Mouse (Mus musculus) intestine, embryonic 16.5 days (tissue): ENCODE data around the gene Zfp26. TPM values are rescaled to one million over a fixed set of nuclear protein-coding genes. Genes with fewer than 3 reads are reported as not detected.

Source experiments
- ATAC-seq: fragments of 200-750 bp; cut with Nextera tagmentation; 2 replicates; pipeline ENCODE4 v1.8.0; 2017; ENCODE audit warnings: moderate TSS enrichment, moderate library complexity
- H3K27ac ChIP-seq: fragments of 300-500 bp; sonication (generic); 2 replicates; pipeline ENCODE4 v1.5.1; 2014; ENCODE audit warnings: mild to moderate bottlenecking, low read length
- H3K27me3 ChIP-seq: fragments of 300-500 bp; sonication (generic); replicated peaks from 2 replicates; pipeline ENCODE4 v1.6.1; 2014; ENCODE audit warnings: low read length, control low read depth, mixed read lengths; ENCODE audit not compliant: control insufficient read depth, insufficient read depth
- H3K36me3 ChIP-seq: fragments of 300-500 bp; sonication (generic); 2 replicates; pipeline ENCODE4 v1.6.1; 2014; ENCODE audit warnings: low read length, control low read depth; ENCODE audit not compliant: control insufficient read depth, insufficient read depth
- H3K4me1 ChIP-seq: fragments of 300-500 bp; sonication (generic); 2 replicates; pipeline ENCODE4 v1.6.1; 2014; ENCODE audit warnings: low read length, control low read depth, mixed read lengths; ENCODE audit not compliant: control insufficient read depth, insufficient read depth
- H3K4me2 ChIP-seq: fragments of 300-500 bp; sonication (generic); 2 replicates; pipeline ENCODE4 v1.6.1; 2014; ENCODE audit warnings: low read depth, low read length, control low read depth
- H3K4me3 ChIP-seq: fragments of 300-500 bp; sonication (generic); 2 replicates; pipeline ENCODE4 v1.5.1; 2014; ENCODE audit warnings: mild to moderate bottlenecking, low read length
- H3K9ac ChIP-seq: fragments of 300-500 bp; sonication (generic); 2 replicates; pipeline ENCODE4 v1.6.1; 2014; ENCODE audit warnings: low read depth, low read length
- H3K9me3 ChIP-seq: fragments of 300-500 bp; sonication (generic); 2 replicates; pipeline ENCODE4 v1.6.1; 2016; ENCODE audit warnings: low read length, control low read depth; ENCODE audit not compliant: control insufficient read depth
- WGBS: fragments of 180-500 bp; shearing (Covaris S2); extraction: QIAGEN DNeasy Blood & Tissue Kit; methylation state at CpG from one replicate; pipeline ENCODE4 v1.1.7; 2014; 5-methylcytosine and 5-hydroxymethylcytosine counted together
- polyA plus RNA-seq: library from polyadenylated mRNA; unstranded; fragments of >200 nt; fragmentation: Nextera tagmentation; extraction: Ambion mirVana; gene quantifications from 2 replicates; pipeline ENCODE4 v1.2.1, GENCODE M21; 2015

Zfp26 gene
- 9.7 TPM in 2 replicates for polyA plus RNA-seq

GRCm38 (mm10) chr9:20459377-20460317, at the start of gene Zfp26:
TSS of gene Zfp26 (minus strand) at chr9:20460162.
- no peaks in the 10 kb centered on the region for H3K9me3 ChIP-seq
- H3K4me1 ChIP-seq = no peaks in the 10 kb centered on the region; the same call in 1 of the 2 replicates
- H3K27ac ChIP-seq = peak within 1 kb of the TSS; percentile 87
- peak within 1 kb of the TSS; percentile 84 for H3K9ac ChIP-seq
- peak within 1 kb of the TSS; percentile 65 for H3K4me2 ChIP-seq
- H3K27me3 ChIP-seq = no peaks in the 10 kb centered on the region
- peak; percentile 96 for ATAC-seq
- peak within 1 kb of the TSS; percentile 76 for H3K4me3 ChIP-seq
- H3K36me3 ChIP-seq = no peaks in the 10 kb centered on the region
- WGBS = under 1% methylated on average over 48 of the region's 48 CpGs

- no peak overlapping the region for H3K9ac ChIP-seq
- H3K36me3 ChIP-seq = peaks cover 12% of the 10 kb centered on the region
- no peak for ATAC-seq
- H3K9me3 ChIP-seq = no peaks in the 10 kb centered on the region
- no peaks in the 10 kb centered on the region; the same call in 1 of the 2 replicates for H3K4me1 ChIP-seq
- H3K4me3 ChIP-seq = no peak overlapping the region
- H3K4me2 ChIP-seq = no peak overlapping the region
- no peaks in the 10 kb centered on the region for H3K27me3 ChIP-seq
- H3K27ac ChIP-seq = no peak overlapping the region
- WGBS = 76% methylated on average over 3 of the region's 3 CpGs
Observed at GRCm38 (mm10) chr9:20509676-20510075, 49.7 kb upstream of the Zfp26 start.

GRCm38 (mm10) chr9:20504801-20505200, 44.8 kb upstream of the Zfp26 start:
- no peaks in the 10 kb centered on the region for H3K4me1 ChIP-seq
- no peak overlapping the region for H3K4me3 ChIP-seq
- 90% methylated on average over 5 of the region's 5 CpGs for WGBS
- peaks cover 24% of the 10 kb centered on the region for H3K36me3 ChIP-seq
- H3K9me3 ChIP-seq = no peaks in the 10 kb centered on the region
- H3K27me3 ChIP-seq = no peaks in the 10 kb centered on the region
- H3K27ac ChIP-seq = no peak overlapping the region
- no peak for ATAC-seq
- H3K9ac ChIP-seq = no peak overlapping the region
- no peak overlapping the region for H3K4me2 ChIP-seq

GRCm38 (mm10) chr9:20493281-20493680, 33.3 kb upstream of the Zfp26 start:
- Histone ChIP-seq H3K36me3 (peaks cover 6% of the 10 kb centered on the region; the same call in 1 of the 2 replicates), H3K9ac (peak overlapping the region; percentile 84), H3K4me1 (peaks cover 12% of the 10 kb centered on the region), H3K4me2 (peak overlapping the region; percentile 83), H3K27me3 (no peaks in the 10 kb centered on the region), H3K4me3 (peak overlapping the region; percentile 82), H3K27ac (peak overlapping the region; percentile 98), H3K9me3 (no peaks in the 10 kb centered on the region)
- 3% methylated on average over 9 of the region's 9 CpGs for WGBS
- ATAC-seq = 0 out of 2 replicates have a peak, but pooled peaks have one; percentile 18

GRCm38 (mm10) chr9:20492527-20493233, 32.7 kb upstream of the Zfp26 start, which contains the start of gene Zfp426:
TSS of gene Zfp426 (minus strand) at chr9:20492746.
- Histone ChIP-seq H3K36me3 (0 out of 2 replicates have a peak, but pooled peaks cover 6% of the 10 kb centered on the region), H3K27me3 (no peaks in the 10 kb centered on the region), H3K9me3 (no peaks in the 10 kb centered on the region), H3K9ac (peak within 1 kb of the TSS; percentile 84), H3K27ac (peak within 1 kb of the TSS; percentile 98), H3K4me2 (peak within 1 kb of the TSS; percentile 83), H3K4me3 (peak within 1 kb of the TSS; percentile 82), H3K4me1 (peaks cover 12% of the 10 kb centered on the region)
- under 1% methylated on average over 40 of the region's 40 CpGs for WGBS
- peak; percentile 97 for ATAC-seq

- ATAC-seq = no peak
- Histone ChIP-seq H3K4me2 (peak overlapping the region; percentile 83), H3K9ac (peak overlapping the region; percentile 84), H3K27ac (peak overlapping the region; percentile 98), H3K4me1 (peaks cover 12% of the 10 kb centered on the region), H3K36me3 (0 out of 2 replicates have a peak, but pooled peaks cover 6% of the 10 kb centered on the region), H3K4me3 (peak overlapping the region; percentile 82), H3K9me3 (no peaks in the 10 kb centered on the region), H3K27me3 (no peaks in the 10 kb centered on the region)
- 7% methylated on average over 20 of the region's 20 CpGs for WGBS
Observed at GRCm38 (mm10) chr9:20491858-20492526, 32.0 kb upstream of the Zfp26 start.

GRCm38 (mm10) chr9:20489536-20489935, 29.6 kb upstream of the Zfp26 start:
- Histone ChIP-seq H3K4me3 (no peak overlapping the region), H3K27me3 (no peaks in the 10 kb centered on the region), H3K36me3 (0 out of 2 replicates have a peak, but pooled peaks cover 2% of the 10 kb centered on the region), H3K4me1 (peaks cover 12% of the 10 kb centered on the region), H3K9ac (no peak overlapping the region), H3K4me2 (no peak overlapping the region), H3K9me3 (no peaks in the 10 kb centered on the region), H3K27ac (no peak overlapping the region)
- 81% methylated on average over 5 of the region's 5 CpGs for WGBS
- ATAC-seq = no peak

GRCm38 (mm10) chr9:20479396-20479795, 19.4 kb upstream of the Zfp26 start:
- WGBS = 95% methylated on average over 5 of the region's 5 CpGs
- no peak for ATAC-seq
- H3K36me3 ChIP-seq = peaks cover 8% of the 10 kb centered on the region; the same call in 1 of the 2 replicates
- no peaks in the 10 kb centered on the region for H3K27me3 ChIP-seq
- no peak overlapping the region for H3K27ac ChIP-seq
- no peak overlapping the region for H3K4me2 ChIP-seq
- H3K4me1 ChIP-seq = no peaks in the 10 kb centered on the region
- H3K4me3 ChIP-seq = no peak overlapping the region
- H3K9me3 ChIP-seq = no peaks in the 10 kb centered on the region
- no peak overlapping the region for H3K9ac ChIP-seq
